Mouse (Mus musculus): ENCODE data around the gene Nprl2. TPM values are rescaled to one million over a fixed set of nuclear protein-coding genes. Genes with fewer than 3 reads are reported as not detected.

The Nprl2 gene
- total and polyA plus RNA-seq, 3 experiments = 27.9 to 31.9 (median 31.5) TPM

Other genes with a start within 250 kb of the Nprl2 start
- gene Cish, start 246.2 kb upstream of the Nprl2 start, total RNA-seq (2021) = 10 to 100 TPM; 13.9 to 18.6 TPM
- gene Cish, start 246.2 kb upstream of the Nprl2 start, polyA plus RNA-seq (2012; rRNA removed) = 33.3 and 34.8 TPM in 2 replicates
- gene Hemk1, start 203.9 kb upstream of the Nprl2 start, total RNA-seq (2021) = 10 to 100 TPM; 17.5 to 17.7 TPM
- gene Hemk1, start 203.9 kb upstream of the Nprl2 start, polyA plus RNA-seq (2012; rRNA removed) = 23.5 and 25.5 TPM in 2 replicates
- 1 to 10 TPM in 1 of 2 experiments, under 1 TPM in 1; 0.69 to 1.9 TPM for gene 6430571L13Rik, start 201.6 kb upstream of the Nprl2 start, total RNA-seq (2021)
- 1.3 and 1.4 TPM in 2 replicates for gene 6430571L13Rik, start 201.6 kb upstream of the Nprl2 start, polyA plus RNA-seq (2012; rRNA removed)
- 1 to 10 TPM; 6.9 to 7.1 TPM for gene Cacna2d2, start 142.6 kb upstream of the Nprl2 start, total RNA-seq (2021)
- gene Cacna2d2, start 142.6 kb upstream of the Nprl2 start, polyA plus RNA-seq (2012; rRNA removed) = 12.1 and 14.7 TPM in 2 replicates
- 10 to 100 TPM; 43.2 to 48.1 TPM for gene Tmem115, start 8.3 kb upstream of the Nprl2 start, total RNA-seq (2021)
- gene Tmem115, start 8.3 kb upstream of the Nprl2 start, polyA plus RNA-seq (2012; rRNA removed) = 84.2 and 96.5 TPM in 2 replicates
- gene Cyb561d2, start within 50 bp of the Nprl2 start, total RNA-seq (2021) = 10 to 100 TPM; 14.6 to 22.0 TPM
- 59.1 and 68.0 TPM in 2 replicates for gene Cyb561d2, start within 50 bp of the Nprl2 start, polyA plus RNA-seq (2012; rRNA removed)
- under 1 TPM; 0.45 to 0.52 TPM for gene Zmynd10, start 5.1 kb downstream of the Nprl2 start, total RNA-seq (2021)
- gene Zmynd10, start 5.1 kb downstream of the Nprl2 start, polyA plus RNA-seq (2012; rRNA removed) = 0.37 and 0.61 TPM in 2 replicates
- gene Rassf1, start 9.3 kb downstream of the Nprl2 start, total RNA-seq (2021) = 10 to 100 TPM; 15.5 to 18.6 TPM
- gene Rassf1, start 9.3 kb downstream of the Nprl2 start, polyA plus RNA-seq (2012; rRNA removed) = 15.3 and 16.7 TPM in 2 replicates
- 10 to 100 TPM; 52.2 to 57.5 TPM for gene Tusc2, start 21.0 kb downstream of the Nprl2 start, total RNA-seq (2021)
- gene Tusc2, start 21.0 kb downstream of the Nprl2 start, polyA plus RNA-seq (2012; rRNA removed) = 88.2 and 94.1 TPM in 2 replicates
- gene Hyal2, start 25.7 kb downstream of the Nprl2 start, total RNA-seq (2021) = 10 to 100 TPM; 36.8 to 52.8 TPM
- gene Hyal2, start 25.7 kb downstream of the Nprl2 start, polyA plus RNA-seq (2012; rRNA removed) = 92.1 and 102 TPM in 2 replicates
- gene Hyal1, start 34.7 kb downstream of the Nprl2 start, total RNA-seq (2021) = 10 to 100 TPM; 13.7 to 15.2 TPM
- gene Hyal1, start 34.7 kb downstream of the Nprl2 start, polyA plus RNA-seq (2012; rRNA removed) = 6.3 and 7.0 TPM in 2 replicates
- 10 to 100 TPM; 15.9 to 19.2 TPM for gene Naa80, start 36.7 kb downstream of the Nprl2 start, total RNA-seq (2021)
- gene Naa80, start 36.7 kb downstream of the Nprl2 start, polyA plus RNA-seq (2012; rRNA removed) = 111 TPM in 2 replicates
- 1 to 10 TPM; 1.3 to 1.4 TPM for gene Hyal3, start 38.6 kb downstream of the Nprl2 start, total RNA-seq (2021)
- 1.8 and 2.2 TPM in 2 replicates for gene Hyal3, start 38.6 kb downstream of the Nprl2 start, polyA plus RNA-seq (2012; rRNA removed)
- gene Ifrd2, start 45.4 kb downstream of the Nprl2 start, total RNA-seq (2021) = 10 to 100 TPM; 36.0 to 41.7 TPM
- 67.3 and 80.0 TPM in 2 replicates for gene Ifrd2, start 45.4 kb downstream of the Nprl2 start, polyA plus RNA-seq (2012; rRNA removed)
- 1 to 10 TPM; 3.7 to 4.1 TPM for gene Sema3b, start 67.0 kb downstream of the Nprl2 start, total RNA-seq (2021)
- gene Sema3b, start 67.0 kb downstream of the Nprl2 start, polyA plus RNA-seq (2012; rRNA removed) = 8.3 and 10.4 TPM in 2 replicates
- gene Gnai2, start 93.1 kb downstream of the Nprl2 start, total RNA-seq (2021) = 100 to 1,000 TPM; 198 to 278 TPM
- 330 and 345 TPM in 2 replicates for gene Gnai2, start 93.1 kb downstream of the Nprl2 start, polyA plus RNA-seq (2012; rRNA removed)
- gene Slc38a3, start 127.3 kb downstream of the Nprl2 start, total RNA-seq (2021) = 1 to 10 TPM in 1 of 2 experiments, under 1 TPM in 1; 0.48 to 2.7 TPM
- gene Slc38a3, start 127.3 kb downstream of the Nprl2 start, polyA plus RNA-seq (2012; rRNA removed) = 1.7 and 4.1 TPM in 2 replicates
- gene Gnat1, start 137.5 kb downstream of the Nprl2 start, total RNA-seq (2021) = under 1 TPM in 1 of 2 experiments, not detected in 1; 0.37 TPM
- 0.10 and 0.16 TPM in 2 replicates for gene Gnat1, start 137.5 kb downstream of the Nprl2 start, polyA plus RNA-seq (2012; rRNA removed)
- gene Sema3f, start 168.2 kb downstream of the Nprl2 start, total RNA-seq (2021) = 10 to 100 TPM; 27.2 to 34.8 TPM
- 95.1 and 106 TPM in 2 replicates for gene Sema3f, start 168.2 kb downstream of the Nprl2 start, polyA plus RNA-seq (2012; rRNA removed)
- gene Rbm5, start 228.8 kb downstream of the Nprl2 start, total RNA-seq (2021) = 100 to 1,000 TPM in 1 of 2 experiments, 10 to 100 TPM in 1; 67.1 to 124 TPM
- 61.7 and 67.8 TPM in 2 replicates for gene Rbm5, start 228.8 kb downstream of the Nprl2 start, polyA plus RNA-seq (2012; rRNA removed)

All from adrenal gland, adult 2 months (tissue).